Mouse (Mus musculus) stomach, embryonic 15.5 days (tissue): ENCODE measurements around the gene Hsf5. TPM values are rescaled to one million over a fixed set of nuclear protein-coding genes. Genes with fewer than 3 reads are reported as not detected.
A peak's percentile ranks its signal among the peaks of the same experiment; 100 is the strongest.

Experiments used
- ATAC-seq: fragments of 200-750 bp; cut with Nextera tagmentation; 2 replicates; pipeline ENCODE4 v1.8.0; 2017; ENCODE audit warnings: low read depth, moderate number of reproducible peaks, moderate TSS enrichment; ENCODE audit not compliant: insufficient read depth, low FRiP score
- H3K27ac ChIP-seq: fragments of 300-500 bp; sonication (generic); 2 replicates; pipeline ENCODE4 v1.5.1; 2015; ENCODE audit warnings: mild to moderate bottlenecking, inconsistent platforms
- H3K27me3 ChIP-seq: fragments of 300-500 bp; sonication (generic); replicated peaks from 2 replicates; pipeline ENCODE4 v1.6.1; 2015; ENCODE audit warnings: inconsistent platforms
- H3K36me3 ChIP-seq: fragments of 300-500 bp; sonication (generic); 2 replicates; pipeline ENCODE4 v1.6.1; 2015; ENCODE audit warnings: inconsistent platforms
- H3K4me1 ChIP-seq: fragments of 300-500 bp; sonication (generic); 2 replicates; pipeline ENCODE4 v1.6.1; 2015; ENCODE audit warnings: inconsistent platforms
- H3K4me2 ChIP-seq: fragments of 300-500 bp; sonication (generic); 2 replicates; pipeline ENCODE4 v1.6.1; 2015; ENCODE audit warnings: mild to moderate bottlenecking, inconsistent platforms
- H3K4me3 ChIP-seq: fragments of 300-500 bp; sonication (generic); replicated peaks from 2 replicates; pipeline ENCODE4 v1.5.1; 2015; ENCODE audit warnings: inconsistent platforms
- H3K9ac ChIP-seq: fragments of 300-500 bp; sonication (generic); 2 replicates; pipeline ENCODE4 v1.6.1; 2015; ENCODE audit warnings: inconsistent platforms
- H3K9me3 ChIP-seq: fragments of 300-500 bp; sonication (generic); 2 replicates; pipeline ENCODE4 v1.6.1; 2016; ENCODE audit warnings: inconsistent platforms
- WGBS: fragments of 180-500 bp; shearing (Covaris S2); methylation state at CpG from one replicate; pipeline ENCODE4 v1.1.7; 2015; 5-methylcytosine and 5-hydroxymethylcytosine counted together
- polyA plus RNA-seq: library from polyadenylated mRNA; unstranded; fragments of >200 nt; fragmentation: Nextera tagmentation; extraction: Ambion mirVana; gene quantifications from 2 replicates; pipeline ENCODE4 v1.2.1, GENCODE M21; 2015

Hsf5 gene
- polyA plus RNA-seq, 1 experiment from 2014 or later, result 0.26 TPM

- no peaks in the 10 kb centered on the region for H3K9me3 ChIP-seq
- H3K36me3 ChIP-seq, result no peaks in the 10 kb centered on the region
- H3K27ac ChIP-seq, result no peak overlapping the region
- H3K27me3 ChIP-seq, result no peaks in the 10 kb centered on the region
- no peak overlapping the region; the same call in 1 of the 2 replicates for H3K9ac ChIP-seq
- H3K4me2 ChIP-seq, result peak overlapping the region; percentile 57
- ATAC-seq, result no peak
- peak overlapping the region; percentile 42 for H3K4me3 ChIP-seq
- no peaks in the 10 kb centered on the region for H3K4me1 ChIP-seq
- WGBS, result 71% methylated on average over 12 of the region's 12 CpGs
Observed at GRCm38 (mm10) chr11:87664521-87664920, 47.6 kb downstream of the Hsf5 start.

- no peaks in the 10 kb centered on the region for H3K27me3 ChIP-seq
- H3K4me2 ChIP-seq, result peak overlapping the region; percentile 29; the same call in 1 of the 2 replicates
- no peaks in the 10 kb centered on the region for H3K4me1 ChIP-seq
- H3K36me3 ChIP-seq, result no peaks in the 10 kb centered on the region
- peak overlapping the region; percentile 27; the same call in 1 of the 2 replicates for H3K4me3 ChIP-seq
- no peak overlapping the region for H3K9ac ChIP-seq
- ATAC-seq, result no peak
- no peak overlapping the region for H3K27ac ChIP-seq
- WGBS, result 64% methylated on average over 6 of the region's 6 CpGs
- H3K9me3 ChIP-seq, result no peaks in the 10 kb centered on the region
Observed at GRCm38 (mm10) chr11:87665224-87665623, 48.3 kb downstream of the Hsf5 start.

GRCm38 (mm10) chr11:87665658-87666057, 48.7 kb downstream of the Hsf5 start:
- H3K4me2 ChIP-seq, result peak overlapping the region; percentile 33
- no peaks in the 10 kb centered on the region for H3K27me3 ChIP-seq
- WGBS, result 59% methylated on average over 2 of the region's 2 CpGs
- no peak overlapping the region for H3K27ac ChIP-seq
- H3K9me3 ChIP-seq, result no peaks in the 10 kb centered on the region
- H3K4me1 ChIP-seq, result no peaks in the 10 kb centered on the region
- H3K36me3 ChIP-seq, result no peaks in the 10 kb centered on the region
- ATAC-seq, result no peak
- H3K9ac ChIP-seq, result no peak overlapping the region
- peak overlapping the region; percentile 33 for H3K4me3 ChIP-seq

GRCm38 (mm10) chr11:87666256-87667035, 49.5 kb downstream of the Hsf5 start:
- Histone ChIP-seq H3K9ac (no peak overlapping the region), H3K9me3 (no peaks in the 10 kb centered on the region), H3K4me2 (peak overlapping the region; percentile 33), H3K36me3 (no peaks in the 10 kb centered on the region), H3K4me1 (no peaks in the 10 kb centered on the region), H3K4me3 (peak overlapping the region; percentile 33), H3K27ac (peak overlapping the region; percentile 57; the same call in 1 of the 2 replicates), H3K27me3 (no peaks in the 10 kb centered on the region)
- WGBS, result 49% methylated on average over 12 of the region's 12 CpGs
- ATAC-seq, result no peak

GRCm38 (mm10) chr11:87667107-87668090, 50.4 kb downstream of the Hsf5 start:
- H3K9ac ChIP-seq, result no peak overlapping the region
- H3K4me3 ChIP-seq, result no peak overlapping the region; the same call in 1 of the 2 replicates
- 42% methylated on average over 4 of the region's 4 CpGs for WGBS
- H3K4me2 ChIP-seq, result peak overlapping the region; percentile 27
- ATAC-seq, result no peak
- no peaks in the 10 kb centered on the region for H3K9me3 ChIP-seq
- no peaks in the 10 kb centered on the region for H3K27me3 ChIP-seq
- H3K27ac ChIP-seq, result peak overlapping the region; percentile 26; the same call in 1 of the 2 replicates
- no peaks in the 10 kb centered on the region for H3K36me3 ChIP-seq
- H3K4me1 ChIP-seq, result no peaks in the 10 kb centered on the region

GRCm38 (mm10) chr11:87673282-87673681, 56.3 kb downstream of the Hsf5 start:
- Histone ChIP-seq H3K4me2 (no peak overlapping the region), H3K36me3 (no peaks in the 10 kb centered on the region), H3K9me3 (no peaks in the 10 kb centered on the region), H3K4me3 (no peak overlapping the region), H3K4me1 (no peaks in the 10 kb centered on the region), H3K27me3 (no peaks in the 10 kb centered on the region), H3K9ac (no peak overlapping the region), H3K27ac (no peak overlapping the region)
- WGBS, result 79% methylated on average over 1 of the region's 1 CpGs
- ATAC-seq, result no peak

DNA sequence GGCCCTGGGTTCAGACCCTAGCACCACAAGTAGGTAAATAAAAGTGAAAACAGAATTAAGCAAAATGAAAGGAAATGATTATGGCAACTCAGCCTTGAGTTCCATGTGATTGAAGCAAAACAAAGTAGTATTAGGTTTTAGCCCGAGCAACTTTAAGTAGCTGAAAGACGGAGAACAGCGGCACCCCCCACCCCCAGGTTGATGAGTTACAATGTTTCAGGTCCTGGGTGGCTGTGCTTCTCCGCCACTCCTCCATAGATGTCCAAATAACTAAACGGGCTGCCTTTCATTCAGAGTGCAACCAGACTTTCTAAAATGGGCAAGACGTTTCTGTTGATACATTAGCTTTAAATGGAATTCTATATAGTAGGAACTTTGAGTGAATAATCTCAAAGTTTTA, 58.6 kb downstream of the Hsf5 start:
- no peak overlapping the region for H3K4me3 ChIP-seq
- H3K4me1 ChIP-seq, result no peaks in the 10 kb centered on the region; the same call in 1 of the 2 replicates
- no peaks in the 10 kb centered on the region for H3K36me3 ChIP-seq
- 73% methylated on average over 6 of the region's 6 CpGs for WGBS
- no peaks in the 10 kb centered on the region for H3K9me3 ChIP-seq
- no peak overlapping the region for H3K27ac ChIP-seq
- H3K9ac ChIP-seq, result no peak overlapping the region
- H3K4me2 ChIP-seq, result no peak overlapping the region
- no peaks in the 10 kb centered on the region for H3K27me3 ChIP-seq
- no peak for ATAC-seq

- Histone ChIP-seq H3K4me1 (no peaks in the 10 kb centered on the region; the same call in 1 of the 2 replicates), H3K27ac (peak overlapping the region; percentile 46), H3K4me3 (no peak overlapping the region), H3K9ac (no peak overlapping the region), H3K36me3 (no peaks in the 10 kb centered on the region), H3K27me3 (no peaks in the 10 kb centered on the region), H3K9me3 (no peaks in the 10 kb centered on the region), H3K4me2 (no peak overlapping the region)
- no peak for ATAC-seq
- WGBS, result 55% methylated on average over 5 of the region's 5 CpGs
Observed at GRCm38 (mm10) chr11:87677756-87678155, 60.8 kb downstream of the Hsf5 start.

GRCm38 (mm10) chr11:87678545-87678944, 61.6 kb downstream of the Hsf5 start:
- no peak overlapping the region for H3K4me3 ChIP-seq
- 64% methylated on average over 4 of the region's 4 CpGs for WGBS
- H3K27me3 ChIP-seq, result no peaks in the 10 kb centered on the region
- ATAC-seq, result no peak
- H3K27ac ChIP-seq, result no peak overlapping the region
- H3K9ac ChIP-seq, result no peak overlapping the region
- no peaks in the 10 kb centered on the region; the same call in 1 of the 2 replicates for H3K4me1 ChIP-seq
- H3K36me3 ChIP-seq, result no peaks in the 10 kb centered on the region
- no peak overlapping the region for H3K4me2 ChIP-seq
- no peaks in the 10 kb centered on the region for H3K9me3 ChIP-seq

DNA sequence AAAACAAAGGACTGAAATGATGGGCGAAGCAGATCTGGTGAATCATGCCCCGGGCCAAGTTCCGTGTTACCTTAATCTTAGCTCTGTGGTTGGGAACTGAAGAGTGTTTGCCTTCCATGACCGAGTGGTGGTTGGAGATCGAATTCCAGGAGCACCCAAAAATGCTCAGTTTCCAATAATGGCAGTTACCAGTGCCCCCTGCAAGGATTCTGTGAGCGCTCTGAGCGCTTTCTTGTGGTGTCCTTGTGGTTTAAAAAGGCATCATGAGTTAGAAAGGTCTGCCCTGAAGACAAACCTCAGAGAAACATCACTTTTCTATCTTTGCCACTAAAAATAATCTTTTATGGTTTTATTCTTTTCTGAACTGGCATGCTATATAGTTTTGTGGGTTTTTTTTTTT, 62.0 kb downstream of the Hsf5 start:
- no peaks in the 10 kb centered on the region for H3K9me3 ChIP-seq

GRCm38 (mm10) chr11:87680786-87681185, 63.8 kb downstream of the Hsf5 start:
- H3K4me3 ChIP-seq, result no peak overlapping the region
- no peaks in the 10 kb centered on the region for H3K9me3 ChIP-seq
- 71% methylated on average over 9 of the region's 9 CpGs for WGBS
- peak overlapping the region; percentile 1; the same call in 1 of the 2 replicates for H3K27ac ChIP-seq
- H3K4me1 ChIP-seq, result no peaks in the 10 kb centered on the region; the same call in 1 of the 2 replicates
- H3K27me3 ChIP-seq, result no peaks in the 10 kb centered on the region
- no peak overlapping the region for H3K9ac ChIP-seq
- no peaks in the 10 kb centered on the region for H3K36me3 ChIP-seq
- no peak for ATAC-seq
- no peak overlapping the region for H3K4me2 ChIP-seq

More for the DNA sequence above, 62.0 kb downstream of the Hsf5 start:
- Histone ChIP-seq H3K27ac (no peak overlapping the region), H3K4me2 (no peak overlapping the region; the same call in 1 of the 2 replicates), H3K9ac (no peak overlapping the region), H3K36me3 (no peaks in the 10 kb centered on the region), H3K4me3 (no peak overlapping the region), H3K27me3 (no peaks in the 10 kb centered on the region), H3K4me1 (no peaks in the 10 kb centered on the region; the same call in 1 of the 2 replicates)
- ATAC-seq, result no peak
- WGBS, result 74% methylated on average over 7 of the region's 7 CpGs
